Mouse (Mus musculus) embryonic facial prominence, embryonic 13.5 days (tissue): ENCODE measurements at regions not wholly inside any gene's neighbourhood (a gene's known extent, or its start where the extent isn't known, plus 50 kb on each side); places are given as distances from the start of the nearest gene placed in this dataset.

Experiments used
- ATAC-seq: fragments of 200-750 bp; cut with Nextera tagmentation; 2 replicates; pipeline ENCODE4 v1.8.0; 2017; ENCODE audit warnings: low read depth; ENCODE audit not compliant: insufficient number of reproducible peaks, insufficient read depth, low FRiP score, low TSS enrichment
- H3K27ac ChIP-seq: fragments of 300-500 bp; sonication (generic); 2 replicates; pipeline ENCODE4 v1.5.1; 2015; ENCODE audit warnings: moderate library complexity, mild to moderate bottlenecking, inconsistent platforms
- H3K27me3 ChIP-seq: fragments of 300-500 bp; sonication (generic); 2 replicates; pipeline ENCODE4 v1.6.1; 2015; ENCODE audit warnings: mild to moderate bottlenecking, inconsistent platforms
- H3K36me3 ChIP-seq: fragments of 300-500 bp; sonication (generic); 2 replicates; pipeline ENCODE4 v1.6.1; 2015; ENCODE audit warnings: mild to moderate bottlenecking, inconsistent platforms
- H3K4me1 ChIP-seq: fragments of 300-500 bp; sonication (generic); 2 replicates; pipeline ENCODE4 v1.6.1; 2015; ENCODE audit warnings: inconsistent platforms
- H3K4me2 ChIP-seq: fragments of 300-500 bp; sonication (generic); 2 replicates; pipeline ENCODE4 v1.6.1; 2015; ENCODE audit warnings: moderate library complexity, mild to moderate bottlenecking, inconsistent platforms
- H3K4me3 ChIP-seq: fragments of 300-500 bp; sonication (generic); 2 replicates; pipeline ENCODE4 v1.5.1; 2015; ENCODE audit warnings: mild to moderate bottlenecking, inconsistent platforms
- H3K9ac ChIP-seq: fragments of 300-500 bp; sonication (generic); 2 replicates; pipeline ENCODE4 v1.6.1; 2015; ENCODE audit warnings: mild to moderate bottlenecking, inconsistent platforms
- H3K9me3 ChIP-seq: fragments of 300-500 bp; sonication (generic); 2 replicates; pipeline ENCODE4 v1.6.1; 2016; ENCODE audit warnings: inconsistent platforms
- WGBS: fragments of 180-500 bp; shearing (Covaris S2); methylation state at CpG from one replicate; pipeline ENCODE4 v1.1.7; 2015; ENCODE audit warnings: mixed read lengths; 5-methylcytosine and 5-hydroxymethylcytosine counted together

DNA sequence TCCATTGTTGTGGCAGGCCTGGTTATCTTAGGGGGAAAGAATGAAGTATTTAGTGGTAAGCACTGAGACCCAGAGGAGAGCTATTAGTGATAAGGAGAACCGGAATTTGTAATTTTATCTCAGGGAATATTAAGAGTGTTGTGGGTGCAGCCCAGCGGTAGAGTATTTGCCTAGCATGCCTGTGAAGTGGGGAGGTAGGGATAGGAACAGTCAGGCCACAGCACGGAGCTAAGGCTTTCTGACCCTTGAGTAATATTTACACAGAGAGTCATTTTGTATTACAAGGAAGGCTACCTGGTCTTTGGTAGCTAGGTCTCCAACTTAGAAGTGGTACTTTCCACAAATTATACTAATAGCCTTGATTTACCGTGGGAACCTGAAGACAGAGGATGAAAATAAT, 49.8 kb upstream of the Lrig2 start:
- H3K9ac ChIP-seq, result no peak overlapping the region

More for the DNA sequence above, 49.8 kb upstream of the Lrig2 start:
- Histone ChIP-seq H3K4me1 (peaks cover 16% of the 10 kb centered on the region), H3K27ac (no peak overlapping the region), H3K4me2 (no peak overlapping the region), H3K27me3 (no peaks in the 10 kb centered on the region; the same call in 1 of the 2 replicates), H3K4me3 (no peak overlapping the region), H3K9me3 (no peaks in the 10 kb centered on the region), H3K36me3 (no peaks in the 10 kb centered on the region)
- 48% methylated on average over 4 of the region's 4 CpGs for WGBS
- ATAC-seq, result no peak
